Mouse (Mus musculus) forebrain, embryonic 12.5 days (tissue): ENCODE measurements at regions not wholly inside any gene's neighbourhood (a gene's known extent, or its start where the extent isn't known, plus 50 kb on each side); places are given as distances from the start of the nearest gene placed in this dataset.
A peak's percentile ranks its signal among the peaks of the same experiment; 100 is the strongest.

Source experiments
- ATAC-seq: fragments of 200-750 bp; cut with Nextera tagmentation; 2 replicates; pipeline ENCODE4 v1.8.0; 2017; ENCODE audit warnings: moderate TSS enrichment; ENCODE audit not compliant: low FRiP score
- H3K27ac ChIP-seq: fragments of 300-500 bp; sonication (generic); 2 replicates; pipeline ENCODE4 v1.5.1; 2016; ENCODE audit warnings: mild to moderate bottlenecking
- H3K27me3 ChIP-seq: fragments of 300-500 bp; sonication (generic); 2 replicates; pipeline ENCODE4 v1.6.1; 2016; ENCODE audit warnings: mild to moderate bottlenecking
- H3K36me3 ChIP-seq: fragments of 300-500 bp; sonication (generic); replicated peaks from 2 replicates; pipeline ENCODE4 v1.6.1; 2016; ENCODE audit warnings: mild to moderate bottlenecking
- H3K4me1 ChIP-seq: fragments of 300-500 bp; sonication (generic); 2 replicates; pipeline ENCODE4 v1.6.1; 2016
- H3K4me2 ChIP-seq: fragments of 300-500 bp; sonication (generic); 2 replicates; pipeline ENCODE4 v1.6.1; 2016; ENCODE audit warnings: mild to moderate bottlenecking, moderate library complexity
- H3K4me3 ChIP-seq: fragments of 300-500 bp; sonication (generic); replicated peaks from 2 replicates; pipeline ENCODE4 v1.5.1; 2016; ENCODE audit warnings: mild to moderate bottlenecking
- H3K9ac ChIP-seq: fragments of 300-500 bp; sonication (generic); 2 replicates; pipeline ENCODE4 v1.6.1; 2016; ENCODE audit warnings: mild to moderate bottlenecking
- H3K9me3 ChIP-seq: fragments of 300-500 bp; sonication (generic); 2 replicates; pipeline ENCODE4 v1.6.1; 2016
- WGBS: fragments of 180-500 bp; shearing (Covaris S2); methylation state at CpG from one replicate; pipeline ENCODE4 v1.1.7; 2016; 5-methylcytosine and 5-hydroxymethylcytosine counted together

DNA sequence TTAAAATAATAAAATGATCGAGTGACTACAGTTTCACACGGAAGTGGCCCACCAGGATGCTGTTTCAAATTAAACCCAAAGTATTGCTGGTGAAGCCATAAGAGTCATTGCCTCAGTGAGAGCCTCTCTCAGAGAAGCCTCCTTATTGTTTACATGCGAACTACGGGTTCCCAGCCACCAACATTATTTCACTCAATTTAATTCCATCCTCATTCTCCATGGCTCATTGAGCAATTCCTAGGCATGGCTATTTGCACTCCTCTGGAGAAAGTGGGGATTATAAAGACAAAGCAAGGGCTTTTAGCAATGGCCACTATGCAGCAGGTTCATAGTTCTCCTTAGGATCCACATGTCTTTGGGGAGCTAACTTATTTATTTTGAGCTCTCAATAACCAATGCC lies 646.7 kb upstream of the Intu start:
- no peaks in the 10 kb centered on the region for H3K27me3 ChIP-seq
- ATAC-seq = peak; percentile 61
- no peaks in the 10 kb centered on the region for H3K36me3 ChIP-seq
- H3K27ac ChIP-seq = no peak overlapping the region
- H3K9ac ChIP-seq = no peak overlapping the region
- H3K4me1 ChIP-seq = peaks cover 5% of the 10 kb centered on the region; the same call in 1 of the 2 replicates
- H3K9me3 ChIP-seq = no peaks in the 10 kb centered on the region
- 24% methylated on average over 4 of the region's 4 CpGs for WGBS
- H3K4me2 ChIP-seq = no peak overlapping the region
- no peak overlapping the region for H3K4me3 ChIP-seq

DNA sequence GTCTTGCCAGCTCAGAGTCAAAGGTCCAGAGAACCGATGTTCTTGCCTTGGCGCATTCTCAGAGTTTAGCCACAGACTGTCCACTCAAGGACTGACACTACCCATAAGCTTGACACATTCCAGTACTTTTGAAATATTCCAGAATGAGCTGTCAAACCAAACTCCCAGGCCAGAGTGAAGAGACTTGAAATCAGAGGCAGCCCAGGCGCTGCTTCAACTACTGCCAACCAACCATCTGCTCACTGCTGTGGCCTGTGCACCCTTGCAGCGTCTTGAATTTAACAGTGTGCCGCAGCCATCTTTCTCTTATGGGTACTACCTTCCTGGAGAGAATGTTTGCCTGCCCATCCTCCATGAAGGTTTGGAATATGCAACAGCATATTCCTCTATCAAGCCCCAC lies 642.7 kb upstream of the Intu start:
- no peak overlapping the region for H3K9ac ChIP-seq
- no peak overlapping the region for H3K4me2 ChIP-seq
- H3K27me3 ChIP-seq = no peaks in the 10 kb centered on the region
- ATAC-seq = no peak
- no peaks in the 10 kb centered on the region for H3K9me3 ChIP-seq
- peaks cover 5% of the 10 kb centered on the region; the same call in 1 of the 2 replicates for H3K4me1 ChIP-seq
- H3K4me3 ChIP-seq = no peak overlapping the region
- H3K36me3 ChIP-seq = no peaks in the 10 kb centered on the region
- no peak overlapping the region for H3K27ac ChIP-seq
- 94% methylated on average over 5 of the region's 5 CpGs for WGBS

DNA sequence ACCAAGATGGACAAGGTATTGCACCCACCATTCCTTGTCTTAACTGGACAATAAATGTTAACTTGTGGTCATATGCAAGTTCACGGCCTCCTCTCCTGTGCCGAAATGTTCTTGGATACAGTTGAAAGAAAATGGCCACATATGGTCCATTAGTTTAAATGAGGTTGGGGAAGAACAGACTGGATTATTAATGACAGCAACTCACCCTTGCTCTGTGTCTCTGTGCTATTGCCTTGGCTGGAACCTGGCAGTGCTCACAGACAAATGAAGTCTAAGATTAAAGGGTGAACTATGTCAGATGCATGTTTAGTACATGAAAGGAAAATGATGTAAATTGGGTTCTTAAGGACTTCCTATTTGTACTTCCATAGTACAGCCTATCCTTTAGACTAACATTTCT lies 641.9 kb upstream of the Intu start:
- no peak overlapping the region for H3K27ac ChIP-seq
- H3K4me3 ChIP-seq = no peak overlapping the region
- H3K9me3 ChIP-seq = no peaks in the 10 kb centered on the region
- H3K27me3 ChIP-seq = no peaks in the 10 kb centered on the region
- H3K36me3 ChIP-seq = no peaks in the 10 kb centered on the region
- no peak overlapping the region for H3K9ac ChIP-seq
- WGBS = 88% methylated on average over 2 of the region's 2 CpGs
- H3K4me1 ChIP-seq = peaks cover 4% of the 10 kb centered on the region; the same call in 1 of the 2 replicates
- no peak for ATAC-seq
- H3K4me2 ChIP-seq = no peak overlapping the region

- H3K27me3 ChIP-seq = no peaks in the 10 kb centered on the region
- 82% methylated on average over 5 of the region's 5 CpGs for WGBS
- no peak overlapping the region for H3K27ac ChIP-seq
- no peaks in the 10 kb centered on the region for H3K9me3 ChIP-seq
- no peaks in the 10 kb centered on the region for H3K36me3 ChIP-seq
- no peak for ATAC-seq
- no peaks in the 10 kb centered on the region for H3K4me1 ChIP-seq
- no peak overlapping the region for H3K4me3 ChIP-seq
- no peak overlapping the region for H3K4me2 ChIP-seq
- no peak overlapping the region for H3K9ac ChIP-seq
Observed at GRCm38 (mm10) chr3:39898961-39899360, 632.1 kb upstream of the Intu start.

DNA sequence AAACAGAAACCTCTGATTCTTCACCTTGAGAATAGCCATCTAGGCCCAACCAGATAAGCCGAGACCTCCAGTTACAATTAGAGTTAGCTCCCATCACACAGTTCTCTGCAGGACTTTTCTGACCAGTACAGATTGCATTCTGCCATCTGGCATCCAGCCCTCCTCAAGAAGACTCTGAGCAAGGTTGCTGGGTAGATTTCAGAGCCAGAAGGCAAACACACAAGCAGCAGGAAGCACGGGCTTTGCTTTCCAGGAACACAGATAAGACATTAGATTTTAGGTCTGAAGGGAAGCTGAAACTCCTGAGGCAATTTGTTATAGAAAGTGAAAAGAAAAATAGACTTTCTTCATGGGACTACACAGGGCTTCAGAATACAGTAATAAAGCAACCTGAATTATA lies 630.9 kb upstream of the Intu start:
- no peak for ATAC-seq
- Histone ChIP-seq H3K4me3 (no peak overlapping the region), H3K9me3 (no peaks in the 10 kb centered on the region), H3K27ac (no peak overlapping the region), H3K9ac (no peak overlapping the region), H3K4me2 (no peak overlapping the region), H3K4me1 (no peaks in the 10 kb centered on the region), H3K36me3 (no peaks in the 10 kb centered on the region), H3K27me3 (no peaks in the 10 kb centered on the region)
- 89% methylated on average over 2 of the region's 2 CpGs for WGBS

- 77% methylated on average over 3 of the region's 3 CpGs for WGBS
- no peaks in the 10 kb centered on the region for H3K4me1 ChIP-seq
- H3K9me3 ChIP-seq = no peaks in the 10 kb centered on the region
- no peaks in the 10 kb centered on the region for H3K27me3 ChIP-seq
- no peak overlapping the region for H3K9ac ChIP-seq
- no peaks in the 10 kb centered on the region for H3K36me3 ChIP-seq
- H3K27ac ChIP-seq = no peak overlapping the region
- H3K4me3 ChIP-seq = no peak overlapping the region
- H3K4me2 ChIP-seq = no peak overlapping the region
- no peak for ATAC-seq
Observed at GRCm38 (mm10) chr3:39904377-39904776, 626.7 kb upstream of the Intu start.

DNA sequence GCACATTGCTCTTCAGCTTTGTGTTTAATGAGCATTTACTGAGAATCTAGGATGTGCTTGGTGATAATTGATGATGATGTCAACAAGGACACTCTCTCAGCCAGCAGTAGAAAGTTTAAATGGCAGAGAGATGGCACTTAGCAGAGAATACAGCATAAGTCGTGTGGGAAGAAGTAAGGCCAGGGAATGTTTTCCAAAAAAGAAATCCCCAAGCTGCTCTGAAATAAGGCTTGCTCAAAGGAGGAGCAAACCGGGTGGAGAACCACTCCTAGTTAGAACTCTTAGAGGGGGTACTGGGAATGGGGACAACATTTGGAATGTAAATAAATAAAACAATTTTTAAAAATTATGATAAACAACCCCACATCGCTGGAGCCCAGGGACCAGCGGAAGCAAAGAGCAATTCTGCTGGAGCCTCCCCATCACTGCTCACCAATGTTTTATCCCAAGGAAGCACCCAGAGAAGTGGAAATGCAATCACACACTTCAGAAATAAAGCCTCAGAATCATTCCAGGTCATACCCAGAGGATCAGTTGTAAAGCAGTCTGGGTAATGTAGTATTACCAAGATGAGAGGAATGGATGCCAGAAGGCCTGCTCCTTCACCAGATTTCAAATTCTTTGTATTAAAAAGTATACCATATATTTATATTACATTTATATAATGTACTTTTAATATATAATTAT lies 622.3 kb upstream of the Intu start:
- Histone ChIP-seq H3K27me3 (no peaks in the 10 kb centered on the region), H3K27ac (no peak overlapping the region), H3K36me3 (no peaks in the 10 kb centered on the region), H3K4me3 (no peak overlapping the region), H3K4me2 (no peak overlapping the region), H3K4me1 (no peaks in the 10 kb centered on the region), H3K9ac (no peak overlapping the region), H3K9me3 (no peaks in the 10 kb centered on the region)
- no peak for ATAC-seq
- WGBS = 91% methylated on average over 4 of the region's 4 CpGs

DNA sequence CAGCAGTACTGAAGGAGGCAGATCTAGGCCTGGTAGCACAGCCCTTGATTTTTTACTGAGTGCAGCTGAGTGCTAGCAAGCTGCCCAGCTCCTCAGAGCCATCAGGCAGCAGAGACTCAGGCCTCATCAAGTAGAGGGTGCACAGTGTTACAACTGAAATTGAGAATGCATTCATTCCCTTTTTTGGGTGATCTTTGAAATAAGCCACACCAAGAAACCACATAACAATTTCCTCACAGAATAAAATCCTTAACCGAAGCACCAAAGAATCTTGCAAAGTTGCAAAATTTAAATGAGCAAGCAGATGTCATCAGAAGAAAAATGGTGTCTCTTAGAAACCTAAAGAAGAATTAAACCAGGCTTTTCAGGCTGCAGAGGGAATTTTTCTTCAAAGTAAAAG lies 621.4 kb upstream of the Intu start:
- H3K27ac ChIP-seq = no peak overlapping the region
- no peaks in the 10 kb centered on the region for H3K36me3 ChIP-seq
- H3K4me3 ChIP-seq = no peak overlapping the region
- ATAC-seq = no peak
- H3K4me2 ChIP-seq = no peak overlapping the region
- H3K9ac ChIP-seq = no peak overlapping the region
- H3K4me1 ChIP-seq = no peaks in the 10 kb centered on the region
- H3K9me3 ChIP-seq = no peaks in the 10 kb centered on the region
- no peaks in the 10 kb centered on the region for H3K27me3 ChIP-seq
- 81% methylated on average over 1 of the region's 1 CpGs for WGBS

DNA sequence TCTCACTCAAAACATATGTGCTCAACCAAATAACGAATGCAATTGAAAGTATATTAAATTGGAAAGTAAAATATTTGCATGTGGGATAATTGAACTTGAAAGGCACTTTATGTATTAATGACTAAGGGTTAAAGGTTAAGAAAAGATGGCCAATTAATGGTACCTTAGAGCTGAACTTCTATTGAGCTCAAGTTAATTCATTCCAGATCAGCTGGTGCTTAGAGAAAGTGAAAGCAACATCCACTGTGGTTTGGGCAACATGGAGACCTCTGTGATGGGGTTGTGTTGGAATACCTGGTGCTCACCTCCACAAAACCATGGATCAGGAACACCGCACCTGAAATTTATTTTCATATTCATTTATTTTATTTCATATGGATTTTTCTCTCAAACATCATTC lies 612.5 kb upstream of the Intu start:
- H3K9ac ChIP-seq = no peak overlapping the region
- no peak overlapping the region for H3K4me2 ChIP-seq
- H3K27ac ChIP-seq = no peak overlapping the region
- no peaks in the 10 kb centered on the region for H3K27me3 ChIP-seq
- WGBS = 82% methylated on average over 2 of the region's 2 CpGs
- H3K9me3 ChIP-seq = no peaks in the 10 kb centered on the region
- no peak for ATAC-seq
- H3K4me1 ChIP-seq = no peaks in the 10 kb centered on the region
- no peaks in the 10 kb centered on the region for H3K36me3 ChIP-seq
- H3K4me3 ChIP-seq = no peak overlapping the region

- 90% methylated on average over 3 of the region's 3 CpGs for WGBS
- Histone ChIP-seq H3K9me3 (peaks cover 6% of the 10 kb centered on the region; the same call in 1 of the 2 replicates), H3K27me3 (no peaks in the 10 kb centered on the region), H3K4me3 (no peak overlapping the region), H3K9ac (no peak overlapping the region), H3K4me2 (no peak overlapping the region), H3K4me1 (no peaks in the 10 kb centered on the region), H3K36me3 (no peaks in the 10 kb centered on the region), H3K27ac (no peak overlapping the region)
- ATAC-seq = no peak
Observed at GRCm38 (mm10) chr3:39925436-39925835, 605.6 kb upstream of the Intu start.

- 85% methylated on average over 2 of the region's 2 CpGs for WGBS
- peaks cover 6% of the 10 kb centered on the region; the same call in 1 of the 2 replicates for H3K9me3 ChIP-seq
Observed at GRCm38 (mm10) chr3:39928421-39928820, 602.7 kb upstream of the Intu start.

DNA sequence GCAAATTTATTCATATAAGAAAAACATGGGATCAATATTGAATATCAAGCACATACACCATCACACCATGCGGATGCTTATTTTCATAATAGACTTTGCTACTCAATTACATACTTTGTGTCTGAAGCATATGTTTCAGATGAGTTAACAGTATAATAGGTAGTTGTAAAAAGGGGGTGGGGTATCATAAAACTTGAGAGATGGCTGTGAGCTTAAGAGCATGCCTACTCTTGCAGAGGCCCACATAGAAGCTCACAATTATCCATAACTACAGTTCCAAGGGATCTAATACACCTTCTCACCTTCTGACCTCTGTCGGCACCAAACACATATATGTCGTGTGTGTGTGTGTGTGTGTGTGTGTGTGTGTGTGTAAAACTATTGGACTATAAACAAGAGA lies 597.7 kb upstream of the Intu start:
- peaks cover 6% of the 10 kb centered on the region; the same call in 1 of the 2 replicates for H3K9me3 ChIP-seq
- H3K27me3 ChIP-seq = no peaks in the 10 kb centered on the region
- H3K4me1 ChIP-seq = no peaks in the 10 kb centered on the region
- H3K36me3 ChIP-seq = no peaks in the 10 kb centered on the region
- no peak overlapping the region for H3K4me3 ChIP-seq
- H3K9ac ChIP-seq = no peak overlapping the region
- ATAC-seq = no peak
- 93% methylated on average over 3 of the region's 3 CpGs for WGBS
- no peak overlapping the region for H3K27ac ChIP-seq
- no peak overlapping the region for H3K4me2 ChIP-seq

More at GRCm38 (mm10) chr3:39928421-39928820, 602.7 kb upstream of the Intu start:
- Histone ChIP-seq H3K36me3 (no peaks in the 10 kb centered on the region), H3K9ac (no peak overlapping the region), H3K4me2 (no peak overlapping the region), H3K4me1 (no peaks in the 10 kb centered on the region), H3K4me3 (no peak overlapping the region), H3K27me3 (no peaks in the 10 kb centered on the region), H3K27ac (no peak overlapping the region)
- ATAC-seq = no peak

GRCm38 (mm10) chr3:39937719-39938278 lies 593.3 kb upstream of the Intu start:
- Histone ChIP-seq H3K4me3 (no peak overlapping the region), H3K9me3 (no peaks in the 10 kb centered on the region), H3K36me3 (no peaks in the 10 kb centered on the region), H3K27ac (no peak overlapping the region), H3K4me1 (no peaks in the 10 kb centered on the region), H3K27me3 (no peaks in the 10 kb centered on the region), H3K9ac (no peak overlapping the region), H3K4me2 (no peak overlapping the region)
- ATAC-seq = no peak
- WGBS = 89% methylated on average over 3 of the region's 3 CpGs
